Mouse (Mus musculus): ENCODE measurements around the gene Ogfod2.

The Ogfod2 gene

DNA sequence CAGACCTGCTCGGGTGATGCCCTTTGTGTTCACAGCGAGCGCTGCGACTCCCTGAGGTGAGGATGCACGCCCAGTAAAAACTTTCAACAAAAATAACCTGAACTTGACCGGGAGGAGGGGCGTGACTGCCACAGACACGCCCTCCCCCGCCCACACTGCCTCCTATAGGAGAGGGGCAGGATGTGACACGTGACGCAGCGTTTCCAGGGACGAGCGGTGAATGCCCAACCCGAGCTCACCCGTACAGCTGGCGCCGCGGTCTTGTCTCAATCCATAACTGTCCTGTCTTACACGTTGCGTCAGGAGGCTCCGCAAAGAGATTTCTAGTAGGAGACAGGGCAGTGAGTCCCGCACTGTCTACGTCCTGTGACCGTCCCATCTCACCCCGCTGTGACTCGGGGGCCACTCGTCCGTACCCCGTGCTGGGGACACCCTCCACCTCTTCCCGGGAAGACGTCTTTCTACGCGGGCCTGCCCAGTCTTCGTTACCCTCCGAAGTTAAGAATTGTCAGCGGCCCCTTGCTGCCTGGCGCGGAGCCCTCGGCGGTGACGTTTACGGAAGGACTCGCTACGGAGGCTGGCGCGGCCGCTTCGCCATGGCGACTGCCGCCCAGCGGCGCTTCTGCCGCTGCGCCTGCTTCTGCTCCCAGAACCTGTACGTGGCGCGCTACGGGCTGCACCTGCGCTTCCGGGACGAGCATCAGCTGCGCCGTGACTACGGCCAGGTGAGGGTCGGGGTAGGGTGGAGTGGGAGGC lies at the start of gene Ogfod2:
Ogfod2 (plus strand) TSS at position 556 of the 756 bp plus-strand sequence.
- DNase-seq, result peak; percentile 95 to 97

DNA sequence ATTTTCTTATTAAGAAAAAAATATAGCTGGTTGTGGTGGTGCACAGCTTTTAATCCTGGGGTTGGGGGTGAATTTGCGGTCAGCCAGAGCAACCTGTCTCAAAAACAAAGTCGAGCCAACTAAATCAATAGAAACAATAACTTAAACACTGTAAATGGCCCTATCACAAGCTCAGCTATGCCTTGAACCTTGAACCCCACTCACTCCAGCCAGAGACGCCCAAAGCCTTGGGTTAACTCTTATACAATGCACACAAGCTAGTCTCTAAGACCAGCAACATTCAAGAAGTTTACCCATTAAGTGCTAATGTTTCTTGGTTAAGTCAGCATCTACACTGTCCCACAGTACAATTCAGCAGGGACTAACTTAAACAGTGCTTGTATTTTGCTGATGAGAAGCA lies 42.4 kb upstream of the Ogfod2 start:
- DNase-seq, result no peak

DNA sequence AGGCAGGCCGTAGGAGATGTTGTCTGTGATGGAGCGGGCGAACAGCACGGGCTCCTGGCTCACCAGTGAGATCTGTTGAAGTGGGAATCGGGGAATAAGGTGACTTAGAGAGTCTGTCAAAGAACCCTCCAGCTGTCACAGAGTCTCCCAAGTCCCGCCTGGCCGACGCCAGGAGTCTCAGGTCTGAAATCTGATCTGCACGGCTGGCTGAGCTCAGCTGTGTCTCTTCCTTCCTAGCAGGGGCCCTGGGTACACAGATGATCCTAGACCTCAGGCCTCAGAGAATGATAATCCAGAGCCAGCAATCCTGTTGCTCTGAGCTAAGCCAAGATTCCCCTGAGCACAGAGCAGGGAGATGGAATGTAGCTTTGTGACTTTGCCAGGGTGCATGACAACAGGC lies 38.4 kb upstream of the Ogfod2 start:
- DNase-seq, result no peak

DNA sequence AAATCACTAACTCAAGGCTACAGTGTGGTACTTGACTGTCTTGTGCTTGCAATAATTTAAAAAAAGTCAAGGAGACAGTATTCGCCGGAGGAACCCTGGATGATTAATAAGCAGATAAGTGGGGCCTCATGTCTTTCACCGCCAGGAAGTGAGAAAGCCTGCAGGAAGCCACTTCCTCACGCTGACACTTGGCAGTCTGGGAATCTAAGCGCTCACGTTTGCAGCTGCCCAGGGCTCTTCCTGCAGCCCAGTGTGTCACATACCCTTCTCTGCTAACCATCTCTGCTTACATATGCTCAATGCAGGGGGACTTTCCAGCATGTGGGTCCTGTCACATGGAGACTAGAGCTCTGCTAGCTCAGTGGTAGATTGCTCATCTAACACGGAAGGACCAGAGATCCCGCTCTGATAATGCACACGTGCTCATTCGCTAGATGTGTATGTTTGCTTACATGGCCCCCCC lies 37.2 kb upstream of the Ogfod2 start:
- DNase-seq, result no peak

DNA sequence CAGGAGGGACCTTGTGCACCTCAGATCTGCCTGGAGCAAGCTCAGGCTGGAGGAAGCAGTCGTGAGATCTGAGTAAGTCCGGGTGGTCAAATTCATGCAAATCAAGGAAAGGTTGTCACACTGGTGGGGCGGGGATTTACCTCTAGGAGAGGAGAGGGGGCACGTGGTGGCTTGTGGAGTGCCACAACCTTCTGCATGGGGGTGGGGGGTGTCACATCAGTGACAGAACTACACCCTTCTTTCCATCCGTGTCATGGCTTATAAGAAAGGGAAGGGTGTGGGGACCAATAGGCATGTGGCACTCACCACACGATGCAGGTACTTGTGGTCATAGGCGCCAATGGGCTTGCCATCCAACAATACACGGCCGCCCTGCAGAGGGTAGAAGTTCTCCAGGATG lies 36.4 kb upstream of the Ogfod2 start:
- DNase-seq, result no peak

DNA sequence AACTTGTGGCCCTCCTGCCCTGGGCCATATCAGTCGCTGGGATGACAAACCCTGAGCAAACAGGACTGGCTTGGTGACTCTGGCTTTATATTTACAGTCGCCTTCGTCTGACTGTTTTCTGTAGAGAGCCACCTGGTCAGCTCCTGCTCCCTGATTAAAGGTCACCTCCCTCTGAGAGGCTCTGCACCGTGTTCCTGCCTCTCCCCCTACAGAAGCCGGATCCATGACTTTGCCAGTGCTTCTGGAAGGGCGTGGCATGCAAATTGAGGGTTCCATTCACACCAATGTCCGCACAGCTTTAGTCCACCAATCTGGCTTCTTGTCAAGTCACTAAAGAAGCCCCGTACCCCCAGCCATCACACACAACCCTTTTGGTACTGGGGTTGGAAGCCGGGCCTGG lies 35.5 kb upstream of the Ogfod2 start:
- no peak for DNase-seq

DNA sequence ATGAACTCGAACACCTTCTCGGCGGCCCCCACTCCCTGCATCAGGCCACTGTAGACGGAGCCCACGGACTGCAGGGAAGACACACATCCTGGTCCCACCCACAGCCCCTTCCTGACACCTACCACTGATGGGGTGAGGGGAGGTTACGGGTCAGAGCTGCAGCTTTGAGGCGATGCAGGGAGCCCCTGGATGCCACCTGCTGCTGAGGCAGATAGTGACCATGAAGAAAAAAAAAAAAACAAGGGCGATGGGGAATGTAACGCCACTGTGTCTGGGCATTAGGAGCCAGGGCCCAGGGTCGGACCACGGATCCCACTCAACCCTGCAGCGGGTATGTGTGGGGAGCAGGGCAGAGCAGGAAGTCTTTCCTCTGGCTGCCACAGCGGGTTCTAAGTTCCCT lies 34.9 kb upstream of the Ogfod2 start:
- DNase-seq, result no peak

DNA sequence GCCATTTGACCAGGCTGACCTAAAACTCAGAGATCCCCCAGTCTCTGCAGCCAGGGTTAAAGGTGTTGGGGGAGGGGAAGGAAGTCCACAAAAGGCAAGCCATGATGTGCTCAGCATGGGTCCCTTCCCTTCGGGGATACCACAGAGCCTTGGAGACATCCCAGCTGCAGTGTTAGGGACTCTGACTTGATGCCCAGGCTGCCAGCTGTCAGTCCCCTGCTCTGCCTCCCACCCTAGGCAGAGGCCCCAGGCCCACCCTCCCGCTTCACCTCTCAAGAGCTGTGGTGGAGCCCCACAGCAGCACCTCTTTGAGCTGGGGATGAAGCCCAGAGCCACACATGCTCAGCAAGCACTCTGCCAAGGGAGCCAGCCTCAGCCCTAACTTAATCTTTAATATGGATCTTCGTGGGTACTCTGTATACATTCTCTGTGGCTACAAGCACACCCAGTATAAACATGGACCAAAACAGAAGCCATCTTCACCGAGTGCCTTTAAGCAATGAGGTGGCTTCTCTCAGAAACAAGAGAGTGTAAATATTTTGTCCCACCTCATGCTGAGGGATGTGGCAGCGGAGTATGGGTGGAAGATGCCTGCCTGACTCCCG lies 34.1 kb upstream of the Ogfod2 start:
- DNase-seq, result no peak

DNA sequence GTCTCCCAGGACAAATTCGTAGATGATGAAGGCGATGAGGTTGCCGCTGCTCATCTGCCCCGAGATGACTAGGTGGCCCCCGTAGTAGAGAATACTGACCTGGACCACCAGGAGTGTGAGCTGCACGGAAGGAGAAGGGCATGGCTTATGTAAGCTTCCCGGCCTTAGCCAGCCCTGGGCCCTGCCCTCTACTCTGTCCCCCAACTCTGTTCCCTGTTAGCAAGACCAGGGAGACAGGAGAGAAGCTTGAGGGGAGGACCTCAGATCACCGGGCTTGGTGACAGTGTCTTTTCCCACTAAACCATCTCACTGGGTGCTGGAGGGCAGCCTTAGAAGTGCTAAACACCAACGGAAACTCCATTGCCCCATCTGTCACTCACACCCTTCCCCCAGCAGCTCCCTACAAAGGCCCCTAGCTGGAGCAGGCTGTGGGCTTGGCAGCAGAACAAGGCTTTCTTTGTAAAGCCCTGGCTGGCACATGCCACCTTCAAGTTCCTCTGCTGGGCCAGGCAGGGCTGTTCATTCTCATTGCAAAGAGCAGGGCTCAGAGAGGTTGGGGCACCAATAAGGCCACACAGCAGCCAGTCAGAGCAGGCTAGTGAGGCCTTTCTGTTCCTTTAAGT lies 33.2 kb upstream of the Ogfod2 start:
- no peak for DNase-seq

DNA sequence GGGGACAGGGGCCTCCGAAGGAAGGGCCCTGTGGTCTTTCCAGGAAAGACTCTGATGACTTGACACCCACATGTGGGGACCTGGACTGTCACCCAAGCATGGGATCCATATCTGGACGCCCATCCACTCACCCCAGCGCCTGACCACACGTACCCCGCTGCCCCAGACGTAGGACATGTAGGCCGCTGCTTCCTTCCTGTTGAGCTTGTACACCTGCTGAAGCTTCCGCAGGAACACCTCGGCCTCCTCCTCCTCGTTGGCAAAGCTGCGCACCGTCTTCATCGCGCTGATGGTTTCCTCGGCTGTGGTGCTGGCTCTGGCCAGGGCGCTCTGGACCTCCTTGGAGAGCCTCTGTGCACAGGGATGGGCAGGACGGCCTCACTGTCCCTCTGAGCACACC lies 32.2 kb upstream of the Ogfod2 start:
- DNase-seq, result no peak

DNA sequence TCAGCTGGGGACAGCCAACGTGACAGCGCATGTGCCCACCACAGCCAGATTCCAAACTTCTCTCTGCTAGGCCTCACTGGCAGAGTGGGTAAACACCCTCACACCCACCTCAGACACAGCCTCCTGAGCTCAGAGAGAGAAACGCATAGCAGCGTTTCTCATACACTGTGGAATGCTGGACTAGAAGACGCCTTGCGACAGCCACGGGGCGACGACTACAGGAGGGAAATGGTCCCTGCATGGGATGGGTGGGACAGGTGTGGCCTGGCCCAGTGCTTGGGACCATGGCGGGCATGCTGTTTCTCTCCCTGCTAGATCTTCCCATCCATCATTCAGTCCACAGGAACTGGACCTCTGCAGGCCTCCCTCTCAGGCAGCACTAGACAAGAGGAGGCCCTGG lies 29.6 kb upstream of the Ogfod2 start:
- DNase-seq, result no peak

DNA sequence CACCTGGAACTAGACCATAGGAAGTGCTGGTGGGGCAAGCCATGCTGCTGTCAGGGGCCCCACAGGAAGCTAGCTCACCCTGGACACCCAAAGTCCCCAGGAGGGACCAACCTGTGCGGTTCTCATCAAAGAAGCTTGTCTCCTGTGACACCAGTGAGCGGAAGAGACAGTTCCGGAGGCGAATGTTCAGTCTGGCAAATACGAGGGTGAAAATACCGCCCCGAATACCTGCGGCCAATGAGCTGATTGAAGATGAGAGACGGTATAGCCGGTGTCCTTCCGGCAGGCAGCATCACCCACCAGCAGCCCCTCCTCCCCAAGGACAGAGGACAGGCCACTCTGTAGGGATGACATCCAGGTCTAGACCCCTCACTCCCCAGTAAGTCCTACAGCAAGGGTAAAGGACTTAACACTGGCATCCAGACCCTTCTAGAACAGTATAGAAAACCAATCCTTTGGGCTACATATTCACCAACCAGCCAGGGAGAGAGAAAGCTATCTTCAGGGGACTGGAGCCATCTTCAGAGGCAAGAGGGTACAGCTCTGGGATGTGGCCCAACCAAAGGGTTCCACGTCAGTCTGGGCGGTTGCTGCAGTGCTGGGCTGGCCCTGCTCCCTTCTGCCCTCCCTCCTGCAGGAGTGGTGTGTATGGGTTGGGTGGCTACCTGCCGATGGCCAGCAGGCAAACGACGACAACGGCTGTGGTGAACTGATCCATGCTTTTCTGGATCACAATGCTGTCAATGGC lies 29.0 kb upstream of the Ogfod2 start:
- DNase-seq, result no peak

DNA sequence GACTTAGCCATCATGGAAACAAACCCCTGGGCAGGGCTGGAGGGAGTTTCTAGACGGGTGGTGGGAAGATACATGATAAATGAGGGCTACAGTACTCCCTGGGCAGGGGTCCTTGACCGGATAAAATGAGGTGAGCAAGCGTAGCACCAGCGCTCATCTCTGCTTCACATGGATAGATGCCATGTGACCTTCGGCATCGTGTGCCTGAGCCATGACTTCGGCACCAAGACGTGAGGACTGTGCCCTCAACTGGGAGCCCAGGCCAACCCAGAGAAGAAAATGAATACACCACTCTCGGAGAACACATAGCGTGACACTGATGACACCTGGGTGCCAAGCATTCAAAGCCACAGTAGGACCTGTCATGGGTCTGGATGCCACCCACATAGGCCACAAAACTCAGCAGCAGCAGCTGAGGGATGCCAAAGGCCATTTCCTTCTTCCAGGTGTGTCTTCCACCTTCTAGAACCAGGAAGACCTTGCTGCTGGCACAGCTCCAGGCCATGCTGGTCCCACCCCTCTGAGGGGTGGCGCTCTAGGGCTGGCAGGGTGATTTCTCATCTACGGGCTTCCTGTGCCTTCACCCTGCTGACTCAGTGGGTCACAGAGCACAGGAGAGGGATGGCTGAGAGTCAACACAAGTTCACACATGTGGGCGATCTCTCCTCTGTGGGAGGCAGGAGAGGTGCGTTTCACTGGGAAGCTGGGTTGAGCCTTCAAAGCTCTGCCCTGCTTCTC lies 28.1 kb upstream of the Ogfod2 start:
- peak; percentile 44 to 48 for DNase-seq

DNA sequence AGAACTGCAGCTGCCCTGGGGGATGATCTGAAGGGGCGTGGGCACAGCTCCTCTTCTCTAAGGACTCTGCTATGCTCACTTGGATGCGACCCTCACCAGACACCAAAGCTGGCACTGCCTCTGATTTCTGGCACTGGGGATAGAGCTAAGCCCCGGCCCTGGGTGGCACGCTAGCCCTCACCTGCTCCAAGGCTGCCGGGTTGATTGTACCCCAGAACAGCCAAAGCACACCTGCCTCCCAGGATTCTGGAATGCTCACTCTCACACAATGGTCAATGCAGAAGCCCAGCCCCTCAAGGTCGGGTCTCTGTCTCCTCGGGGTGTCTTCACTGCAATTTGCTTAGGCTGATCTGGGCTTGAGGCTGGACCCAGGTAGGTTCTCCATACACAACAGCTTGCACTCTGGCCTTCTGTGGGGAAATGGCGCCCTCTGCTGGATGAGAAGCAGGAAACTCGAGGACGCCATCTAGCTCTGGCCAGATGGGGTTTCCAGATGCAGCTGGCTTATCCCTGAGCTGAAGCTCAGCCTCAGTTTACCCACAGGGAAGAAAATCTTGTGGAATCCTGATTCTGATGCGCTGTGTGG lies 27.4 kb upstream of the Ogfod2 start:
- peak; percentile 81 to 85 for DNase-seq

DNA sequence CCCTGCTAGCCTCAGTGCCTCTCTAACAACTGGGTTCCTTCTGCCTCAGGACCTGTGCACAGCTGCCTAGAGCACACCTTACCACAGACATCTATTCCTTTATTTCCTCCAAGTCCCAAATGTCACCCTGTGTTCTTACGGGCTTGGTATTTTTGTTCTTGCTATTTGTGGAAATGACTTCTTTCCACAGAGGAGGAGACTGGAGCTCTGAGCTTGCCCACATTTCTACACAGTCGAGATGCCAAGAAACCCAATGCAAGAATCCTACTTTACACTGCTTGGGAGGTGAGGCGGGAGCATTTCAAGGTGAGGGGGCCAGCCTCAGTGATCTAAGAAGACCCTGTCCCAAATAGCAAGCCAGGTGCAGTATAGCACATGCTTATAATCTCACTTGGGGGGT lies 26.6 kb upstream of the Ogfod2 start:
- no peak for DNase-seq

DNA sequence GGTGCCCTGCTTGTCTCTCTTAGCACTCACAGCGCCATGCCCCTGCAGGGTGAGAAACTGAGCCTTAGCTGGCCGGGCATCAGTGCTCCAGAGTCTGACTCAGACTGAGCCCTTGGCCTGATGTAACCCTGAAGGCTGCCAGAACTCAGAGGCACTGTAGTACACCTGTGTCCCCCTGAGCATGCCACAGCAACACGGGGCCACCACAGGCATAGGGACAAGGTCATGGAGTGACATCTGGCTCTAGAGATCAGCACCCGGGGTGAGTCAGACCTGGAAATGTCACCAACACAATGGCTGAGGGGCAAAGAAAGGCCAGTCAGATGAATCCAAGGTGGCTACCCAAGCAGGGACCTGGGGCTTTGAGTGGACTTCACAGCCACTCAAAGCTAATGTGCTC lies 25.2 kb upstream of the Ogfod2 start:
- no peak for DNase-seq

DNA sequence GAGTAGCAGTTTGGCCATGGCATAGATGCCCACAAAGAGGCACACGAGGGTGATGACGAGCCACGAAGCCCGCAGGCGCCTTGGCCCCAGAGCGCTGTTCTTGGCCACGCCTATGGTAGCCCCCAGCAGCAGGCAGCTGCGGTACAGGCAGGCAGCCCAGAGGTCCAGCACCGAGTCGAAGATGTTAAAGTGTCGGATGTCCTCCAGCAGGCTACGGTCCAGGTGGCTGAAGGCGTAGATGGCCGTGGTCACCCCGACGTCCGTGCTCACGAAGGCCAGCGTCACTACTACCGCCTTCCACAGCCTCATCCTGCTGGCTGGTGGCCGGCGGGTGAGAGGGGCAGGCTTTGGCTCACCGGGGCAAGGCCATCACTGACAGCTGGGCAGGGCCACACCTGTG lies 22.2 kb upstream of the Ogfod2 start:
- no peak for DNase-seq

DNA sequence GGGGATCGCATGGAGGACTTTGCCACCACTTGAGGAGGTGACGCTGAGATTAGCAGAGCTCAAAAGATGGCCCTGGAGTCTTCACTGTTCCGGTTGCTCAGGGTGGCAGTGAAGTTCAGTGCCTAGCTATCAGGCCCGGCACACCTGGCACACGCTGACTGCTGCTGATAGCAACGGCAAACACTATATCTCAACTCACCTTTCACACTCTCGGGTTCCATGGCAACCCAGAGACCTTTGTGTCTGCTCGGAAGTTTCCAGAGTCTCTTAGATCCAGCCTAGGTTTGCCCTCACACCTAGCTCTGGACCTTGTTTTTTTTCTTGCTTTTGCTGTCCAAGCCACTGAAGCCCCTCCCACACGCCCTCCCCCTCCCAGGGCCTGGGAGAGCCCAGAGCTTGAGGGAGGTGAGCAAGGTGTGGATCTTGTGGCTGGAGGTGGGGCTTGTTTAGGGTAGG lies 20.1 kb upstream of the Ogfod2 start:
- DNase-seq, result peak; percentile 50 to 62

DNA sequence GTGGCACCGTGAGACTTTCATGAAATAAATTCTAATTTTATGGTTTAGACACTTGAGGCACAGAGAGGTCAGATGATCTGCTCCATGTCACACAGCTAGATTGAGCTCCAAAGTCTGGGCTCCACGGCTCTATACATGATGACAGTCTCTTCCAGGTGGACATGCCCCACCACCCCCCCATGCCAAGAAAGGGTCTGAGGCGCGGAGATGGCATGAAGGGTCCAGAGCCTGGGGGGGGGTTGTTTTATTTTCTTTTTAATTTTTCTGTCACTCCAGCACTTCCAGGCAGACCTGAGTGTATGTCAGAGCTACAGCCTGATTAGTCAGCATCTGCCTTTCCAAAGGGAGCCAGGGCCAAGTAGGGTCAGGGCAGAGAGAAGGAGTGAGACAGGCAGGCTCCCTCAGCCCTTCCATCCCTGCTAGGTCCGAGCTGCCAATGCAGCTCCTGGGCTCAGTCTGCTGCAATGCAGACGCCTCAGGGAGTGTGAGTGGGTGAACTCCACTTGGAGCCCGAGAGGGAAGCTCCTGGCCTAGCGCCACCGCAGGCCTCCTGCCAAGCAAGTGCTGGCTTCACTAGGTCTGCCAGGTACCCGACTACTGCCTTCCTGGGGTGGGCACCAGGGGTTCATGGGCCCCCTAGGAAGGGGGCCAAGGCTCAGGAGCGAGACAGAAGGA lies 18.8 kb upstream of the Ogfod2 start:
- peak; percentile 58 to 65 for DNase-seq

DNA sequence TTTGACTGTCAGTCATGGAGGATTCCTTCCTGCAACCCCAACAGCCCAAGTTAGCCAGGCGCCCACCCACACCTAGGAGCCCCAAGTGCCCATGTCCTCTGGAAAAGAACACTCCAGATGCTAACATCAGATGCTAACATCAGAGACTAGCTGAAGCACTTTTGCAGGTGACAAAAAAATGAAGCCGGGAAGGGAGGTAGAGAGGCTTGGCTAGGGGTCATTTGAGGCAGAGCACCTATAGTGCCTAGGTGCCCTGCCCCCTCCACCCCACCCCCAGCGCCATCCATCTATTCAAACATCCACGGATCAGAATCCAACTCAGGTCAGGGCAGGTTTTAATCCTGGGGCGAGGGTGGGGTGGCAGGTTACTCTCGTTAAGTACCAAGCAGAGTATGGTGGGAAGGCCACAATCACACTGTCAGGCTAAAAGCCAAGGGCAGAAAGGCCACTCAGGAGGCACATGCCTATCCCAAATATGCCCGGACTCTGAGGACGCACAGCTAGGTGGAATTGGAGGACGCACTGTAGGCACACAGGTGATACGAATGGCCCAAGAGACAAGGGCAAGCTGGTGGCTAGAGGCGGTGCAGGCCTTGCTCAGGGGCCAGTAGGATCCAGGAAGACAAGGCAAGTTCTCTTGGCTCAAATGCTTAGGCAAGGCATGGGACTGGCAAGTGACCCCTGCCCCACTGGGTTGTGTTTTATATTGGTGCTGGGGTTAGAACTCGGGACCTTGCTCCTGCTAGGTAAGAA lies 18.1 kb upstream of the Ogfod2 start:
- no peak for DNase-seq

DNA sequence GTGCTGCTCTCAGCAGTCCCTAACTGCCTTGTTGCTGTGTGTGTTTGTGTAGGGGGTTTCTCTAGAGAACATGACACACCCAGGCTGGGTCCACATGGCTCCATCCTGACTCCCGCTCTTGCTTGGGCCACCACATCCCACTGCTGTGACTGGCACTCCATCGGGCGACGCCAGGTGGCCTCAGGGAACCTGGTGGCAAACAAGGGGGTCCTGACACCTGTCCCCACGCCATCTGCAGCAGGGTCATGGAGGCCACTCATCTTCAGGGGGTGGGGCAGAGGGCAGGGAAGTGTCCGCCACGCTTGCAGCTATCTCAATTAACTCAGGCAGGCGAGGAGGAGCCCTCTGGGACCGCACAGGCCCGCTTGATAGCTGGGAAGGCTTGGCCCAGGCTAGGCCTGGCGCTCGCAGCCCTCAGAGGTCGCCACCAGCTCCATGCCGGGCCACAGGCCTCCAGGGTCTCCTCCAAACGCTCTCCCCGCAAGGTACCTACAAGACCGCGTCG lies 17.0 kb upstream of the Ogfod2 start:
- DNase-seq, result peak in 1 of 2 experiments; percentile 29

Data from lung, adult 18-20 months (tissue).